Mouse (Mus musculus) heart, embryonic 15.5 days (tissue): ENCODE results near the gene Cfap161. TPM values are rescaled to one million over a fixed set of nuclear protein-coding genes. Genes with fewer than 3 reads are reported as not detected.

Experiments used
- ATAC-seq: fragments of 200-750 bp; cut with Nextera tagmentation; replicated peaks from 2 replicates; pipeline ENCODE4 v1.8.0; 2017; ENCODE audit warnings: low read depth, moderate TSS enrichment; ENCODE audit not compliant: insufficient number of reproducible peaks, insufficient read depth, low FRiP score
- H3K27ac ChIP-seq: fragments of 300-500 bp; sonication (generic); 2 replicates; pipeline ENCODE4 v1.5.1; 2015; ENCODE audit warnings: mild to moderate bottlenecking, inconsistent platforms
- H3K27me3 ChIP-seq: fragments of 300-500 bp; sonication (generic); 2 replicates; pipeline ENCODE4 v1.6.1; 2015; ENCODE audit warnings: inconsistent platforms
- H3K36me3 ChIP-seq: fragments of 300-500 bp; sonication (generic); 2 replicates; pipeline ENCODE4 v1.6.1; 2015; ENCODE audit warnings: mild to moderate bottlenecking, inconsistent platforms
- H3K4me1 ChIP-seq: fragments of 300-500 bp; sonication (generic); replicated peaks from 2 replicates; pipeline ENCODE4 v1.6.1; 2015; ENCODE audit warnings: inconsistent platforms
- H3K4me2 ChIP-seq: fragments of 300-500 bp; sonication (generic); 2 replicates; pipeline ENCODE4 v1.6.1; 2015; ENCODE audit warnings: inconsistent platforms, mild to moderate bottlenecking, moderate library complexity
- H3K4me3 ChIP-seq: fragments of 300-500 bp; sonication (generic); 2 replicates; pipeline ENCODE4 v1.5.1; 2015; ENCODE audit warnings: mild to moderate bottlenecking, inconsistent platforms
- H3K9ac ChIP-seq: fragments of 300-500 bp; sonication (generic); 2 replicates; pipeline ENCODE4 v1.6.1; 2015; ENCODE audit warnings: mild to moderate bottlenecking, inconsistent platforms
- H3K9me3 ChIP-seq: fragments of 300-500 bp; sonication (generic); replicated peaks from 2 replicates; pipeline ENCODE4 v1.6.1; 2016; ENCODE audit warnings: inconsistent platforms
- WGBS: fragments of 180-500 bp; shearing (Covaris S2); methylation state at CpG from one replicate; pipeline ENCODE4 v1.1.7; 2015; ENCODE audit warnings: mixed read lengths; 5-methylcytosine and 5-hydroxymethylcytosine counted together
- polyA plus RNA-seq: library from polyadenylated mRNA; unstranded; fragments of >200 nt; fragmentation: Nextera tagmentation; extraction: Ambion mirVana; gene quantifications from 2 replicates; pipeline ENCODE4 v1.2.1, GENCODE M21; 2015

Gene Cfap161
- polyA plus RNA-seq, 1 experiment from 2014 or later, result 1.8 TPM

- 35% methylated on average over 7 of the region's 7 CpGs for WGBS
Measured at GRCm38 (mm10) chr7:83739680-83740310, 54.9 kb downstream of the Cfap161 start.

GRCm38 (mm10) chr7:83738623-83739462 lies 55.8 kb downstream of the Cfap161 start:
- no peaks in the 10 kb centered on the region for H3K36me3 ChIP-seq
- WGBS, result 52% methylated on average over 10 of the region's 10 CpGs
- no peak overlapping the region for H3K4me3 ChIP-seq
- no peaks in the 10 kb centered on the region for H3K9me3 ChIP-seq
- H3K4me2 ChIP-seq, result no peak overlapping the region
- H3K4me1 ChIP-seq, result peaks cover 12% of the 10 kb centered on the region
- H3K9ac ChIP-seq, result no peak overlapping the region
- no peaks in the 10 kb centered on the region for H3K27me3 ChIP-seq
- no peak for ATAC-seq
- peak overlapping the region; percentile 26 for H3K27ac ChIP-seq

More at GRCm38 (mm10) chr7:83739680-83740310, 54.9 kb downstream of the Cfap161 start:
- Histone ChIP-seq H3K9me3 (no peaks in the 10 kb centered on the region), H3K27me3 (no peaks in the 10 kb centered on the region), H3K9ac (no peak overlapping the region), H3K4me1 (peaks cover 14% of the 10 kb centered on the region), H3K4me2 (no peak overlapping the region), H3K27ac (peak overlapping the region; percentile 26), H3K4me3 (no peak overlapping the region), H3K36me3 (no peaks in the 10 kb centered on the region)
- no peak for ATAC-seq

- no peak overlapping the region for H3K4me3 ChIP-seq
- no peaks in the 10 kb centered on the region for H3K27me3 ChIP-seq
- ATAC-seq, result no peak
- no peak overlapping the region for H3K9ac ChIP-seq
- peaks cover 12% of the 10 kb centered on the region for H3K4me1 ChIP-seq
- H3K27ac ChIP-seq, result 0 out of 2 replicates have a peak overlapping the region, but pooled peaks have one; percentile 9
- WGBS, result 72% methylated on average over 6 of the region's 6 CpGs
- H3K9me3 ChIP-seq, result no peaks in the 10 kb centered on the region
- no peaks in the 10 kb centered on the region for H3K36me3 ChIP-seq
- H3K4me2 ChIP-seq, result no peak overlapping the region
Measured at GRCm38 (mm10) chr7:83737914-83738490, 56.7 kb downstream of the Cfap161 start.

GRCm38 (mm10) chr7:83736341-83737115 lies 58.2 kb downstream of the Cfap161 start:
- Histone ChIP-seq H3K9ac (no peak overlapping the region), H3K9me3 (no peaks in the 10 kb centered on the region), H3K4me1 (peaks cover 12% of the 10 kb centered on the region), H3K36me3 (no peaks in the 10 kb centered on the region), H3K4me2 (no peak overlapping the region), H3K4me3 (no peak overlapping the region), H3K27ac (no peak overlapping the region), H3K27me3 (no peaks in the 10 kb centered on the region)
- ATAC-seq, result no peak
- WGBS, result 85% methylated on average over 6 of the region's 6 CpGs

GRCm38 (mm10) chr7:83735108-83735781 lies 59.4 kb downstream of the Cfap161 start:
- 89% methylated on average over 7 of the region's 7 CpGs for WGBS
- Histone ChIP-seq H3K4me3 (no peak overlapping the region), H3K4me1 (peaks cover 12% of the 10 kb centered on the region), H3K9ac (no peak overlapping the region), H3K27ac (no peak overlapping the region), H3K27me3 (no peaks in the 10 kb centered on the region), H3K4me2 (no peak overlapping the region), H3K9me3 (no peaks in the 10 kb centered on the region), H3K36me3 (no peaks in the 10 kb centered on the region)
- no peak for ATAC-seq

- no peak overlapping the region for H3K4me2 ChIP-seq
- no peaks in the 10 kb centered on the region for H3K27me3 ChIP-seq
- H3K4me3 ChIP-seq, result no peak overlapping the region
- H3K9ac ChIP-seq, result no peak overlapping the region
- H3K27ac ChIP-seq, result no peak overlapping the region
- 74% methylated on average over 6 of the region's 6 CpGs for WGBS
- no peak for ATAC-seq
- H3K4me1 ChIP-seq, result peaks cover 12% of the 10 kb centered on the region
- H3K9me3 ChIP-seq, result no peaks in the 10 kb centered on the region
- H3K36me3 ChIP-seq, result no peaks in the 10 kb centered on the region
Measured at GRCm38 (mm10) chr7:83734671-83735082, 60.0 kb downstream of the Cfap161 start.

- Histone ChIP-seq H3K4me2 (no peak overlapping the region), H3K9me3 (no peaks in the 10 kb centered on the region), H3K27me3 (no peaks in the 10 kb centered on the region), H3K4me3 (no peak overlapping the region), H3K36me3 (no peaks in the 10 kb centered on the region), H3K4me1 (peaks cover 10% of the 10 kb centered on the region), H3K9ac (no peak overlapping the region), H3K27ac (no peak overlapping the region)
- 84% methylated on average over 3 of the region's 3 CpGs for WGBS
- ATAC-seq, result no peak
Measured at GRCm38 (mm10) chr7:83734246-83734645, 60.4 kb downstream of the Cfap161 start.

- Histone ChIP-seq H3K4me2 (no peak overlapping the region), H3K9me3 (no peaks in the 10 kb centered on the region), H3K36me3 (no peaks in the 10 kb centered on the region), H3K4me3 (no peak overlapping the region), H3K27ac (no peak overlapping the region), H3K4me1 (no peaks in the 10 kb centered on the region), H3K27me3 (no peaks in the 10 kb centered on the region), H3K9ac (no peak overlapping the region)
- ATAC-seq, result no peak
- WGBS, result 84% methylated on average over 3 of the region's 3 CpGs
Measured at GRCm38 (mm10) chr7:83732781-83733180, 61.9 kb downstream of the Cfap161 start.

GRCm38 (mm10) chr7:83731961-83732666 lies 62.6 kb downstream of the Cfap161 start:
- ATAC-seq, result no peak
- 79% methylated on average over 15 of the region's 15 CpGs for WGBS

GRCm38 (mm10) chr7:83731297-83731696 lies 63.4 kb downstream of the Cfap161 start:
- Histone ChIP-seq H3K27ac (no peak overlapping the region), H3K27me3 (no peaks in the 10 kb centered on the region), H3K9ac (no peak overlapping the region), H3K4me3 (no peak overlapping the region), H3K9me3 (no peaks in the 10 kb centered on the region), H3K4me2 (no peak overlapping the region), H3K36me3 (no peaks in the 10 kb centered on the region), H3K4me1 (no peaks in the 10 kb centered on the region)
- WGBS, result 75% methylated on average over 6 of the region's 6 CpGs
- no peak for ATAC-seq

More at GRCm38 (mm10) chr7:83731961-83732666, 62.6 kb downstream of the Cfap161 start:
- Histone ChIP-seq H3K9me3 (no peaks in the 10 kb centered on the region), H3K4me2 (no peak overlapping the region), H3K4me3 (no peak overlapping the region), H3K36me3 (no peaks in the 10 kb centered on the region), H3K27me3 (no peaks in the 10 kb centered on the region), H3K9ac (no peak overlapping the region), H3K4me1 (no peaks in the 10 kb centered on the region), H3K27ac (no peak overlapping the region)
